Mouse (Mus musculus): Measurements from ENCODE around the gene Cntnap5b. TPM values are rescaled to one million over a fixed set of nuclear protein-coding genes. Genes with fewer than 3 reads are reported as not detected.
A peak's percentile ranks its signal among the peaks of the same experiment; 100 is the strongest.

Gene Cntnap5b
- polyA plus RNA-seq (2015; fragmentation: Nextera tagmentation; extraction: Ambion mirVana): not detected in 2 replicates

DNA sequence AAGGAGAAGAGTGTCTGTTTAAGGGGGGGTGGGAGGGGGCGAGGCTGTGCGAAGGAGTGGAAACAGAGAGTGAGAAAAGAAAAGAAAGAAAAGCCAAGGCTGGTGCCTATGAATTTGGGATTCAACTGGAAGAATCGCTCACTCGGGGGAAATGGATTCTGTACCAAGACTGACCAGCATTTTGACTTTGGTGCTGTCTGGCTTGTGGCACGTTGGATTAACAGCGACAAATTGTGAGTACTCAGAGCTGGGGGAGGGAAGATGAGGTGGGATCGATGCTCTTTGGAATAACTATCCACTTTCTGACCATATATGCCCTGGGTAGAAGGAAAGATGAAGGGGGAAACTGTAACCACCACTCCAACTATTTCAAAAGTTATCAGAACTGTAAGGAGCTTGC is at the start of gene Cntnap5b:
Cntnap5b (plus strand) TSS at position 152 of the 400 bp plus-strand sequence.
- no peak for ATAC-seq
- Histone ChIP-seq H3K27me3 (replicated peaks; ENCODE audit: control insufficient read depth, insufficient read depth, low read length) (no peaks in the 10 kb centered on the region), H3K4me2 (replicated peaks; ENCODE audit: low read depth) (0 out of 2 replicates have a peak within 1 kb of the TSS, but pooled peaks have one; percentile 9), H3K36me3 (ENCODE audit: control insufficient read depth, insufficient read depth) (no peaks in the 10 kb centered on the region), H3K27ac (ENCODE audit: low read depth, low read length) (no peak within 1 kb of the TSS), H3K4me3 (ENCODE audit: low read depth, low read length) (no peak within 1 kb of the TSS), H3K4me1 (replicated peaks; ENCODE audit: control insufficient read depth, insufficient read depth, low read length) (no peaks in the 10 kb centered on the region), H3K9ac (ENCODE audit: low read depth, low read length) (no peak within 1 kb of the TSS), H3K9me3 (ENCODE audit: control insufficient read depth) (no peaks in the 10 kb centered on the region)
- 29% methylated on average over 7 of the region's 7 CpGs for WGBS
- TF ChIP-seq CTCF (IDR thresholded peaks at IDR 0.05; ENCODE audit: low read depth): no peak

DNA sequence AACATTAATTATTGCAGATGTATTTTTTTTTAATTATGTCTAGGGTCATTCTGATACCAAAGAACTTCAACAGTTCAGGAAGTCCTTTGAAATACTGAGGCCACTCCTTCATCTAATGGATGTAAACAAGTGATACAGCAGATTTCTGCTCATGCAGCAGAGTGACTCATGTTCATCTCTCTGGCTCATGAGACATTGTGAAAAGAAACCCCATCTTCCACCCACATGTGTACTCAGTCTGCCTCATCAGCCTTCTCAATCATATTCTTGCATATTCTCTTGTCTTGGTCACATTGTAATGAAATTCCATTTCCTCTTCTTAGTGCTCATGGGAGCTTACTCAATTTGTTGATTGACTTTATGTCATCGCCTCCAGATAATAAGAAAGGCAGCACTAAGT is 12.6 kb upstream of the Cntnap5b start:
- Histone ChIP-seq H3K9me3 (ENCODE audit: control insufficient read depth) (no peaks in the 10 kb centered on the region), H3K27ac (ENCODE audit: low read depth, low read length) (no peak overlapping the region), H3K4me2 (replicated peaks; ENCODE audit: low read depth) (no peak overlapping the region), H3K36me3 (ENCODE audit: control insufficient read depth, insufficient read depth) (no peaks in the 10 kb centered on the region), H3K27me3 (replicated peaks; ENCODE audit: control insufficient read depth, insufficient read depth, low read length) (no peaks in the 10 kb centered on the region), H3K9ac (ENCODE audit: low read depth, low read length) (no peak overlapping the region), H3K4me3 (ENCODE audit: low read depth, low read length) (no peak overlapping the region), H3K4me1 (replicated peaks; ENCODE audit: control insufficient read depth, insufficient read depth, low read length) (no peaks in the 10 kb centered on the region)
- ATAC-seq: no peak
- WGBS: 93% methylated on average over 1 of the region's 1 CpGs
- no peak for TF ChIP-seq CTCF (IDR thresholded peaks at IDR 0.05; ENCODE audit: low read depth)

DNA sequence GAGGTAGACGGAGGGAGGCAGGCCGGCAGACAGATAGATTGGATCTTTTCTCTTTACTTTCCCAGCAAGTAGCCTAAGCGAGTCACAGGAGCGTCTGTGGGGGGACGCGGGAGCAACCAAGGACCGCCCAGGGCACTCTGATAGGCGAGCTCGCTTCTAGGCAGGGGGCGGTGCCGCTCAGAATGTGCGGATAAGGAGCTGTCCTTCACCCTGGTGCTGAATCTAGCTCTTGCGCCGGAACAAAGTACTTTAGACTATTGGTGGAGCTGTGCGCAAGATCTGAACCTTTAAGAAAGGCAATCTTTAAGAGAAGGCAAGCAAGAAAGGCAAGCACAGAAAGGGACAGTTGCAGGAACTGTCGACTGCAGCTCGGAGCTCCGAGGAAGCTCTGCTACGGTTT is 382 bp upstream of the Cntnap5b start:
- ATAC-seq: no peak
- 3% methylated on average over 19 of the region's 19 CpGs for WGBS

DNA sequence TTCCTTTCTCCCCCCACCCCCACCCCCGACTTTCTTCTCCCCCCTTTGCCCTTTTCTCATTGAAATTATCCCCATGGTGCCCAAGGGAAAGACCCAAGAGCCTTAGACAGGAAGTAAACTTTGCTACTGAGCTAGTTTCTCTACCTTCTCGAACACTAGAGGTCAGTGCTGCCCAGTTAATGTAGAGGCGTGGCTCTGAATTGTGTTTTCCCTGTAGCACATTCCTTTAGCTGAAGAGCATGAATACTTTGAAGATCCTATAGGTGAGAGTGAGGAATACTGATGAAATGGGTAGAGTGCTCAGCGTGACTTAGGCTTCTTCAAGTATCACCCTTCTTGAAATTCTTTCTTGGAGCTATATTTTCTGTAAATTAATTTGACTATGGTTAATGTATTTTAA is 1.6 kb downstream of the Cntnap5b start:
- Histone ChIP-seq H3K4me2 (replicated peaks; ENCODE audit: low read depth) (no peak overlapping the region), H3K4me1 (replicated peaks; ENCODE audit: control insufficient read depth, insufficient read depth, low read length) (no peaks in the 10 kb centered on the region), H3K9ac (ENCODE audit: low read depth, low read length) (no peak overlapping the region), H3K36me3 (ENCODE audit: control insufficient read depth, insufficient read depth) (no peaks in the 10 kb centered on the region), H3K4me3 (ENCODE audit: low read depth, low read length) (no peak overlapping the region), H3K27ac (ENCODE audit: low read depth, low read length) (no peak overlapping the region), H3K9me3 (ENCODE audit: control insufficient read depth) (no peaks in the 10 kb centered on the region), H3K27me3 (replicated peaks; ENCODE audit: control insufficient read depth, insufficient read depth, low read length) (no peaks in the 10 kb centered on the region)
- ATAC-seq: no peak
- TF ChIP-seq CTCF (IDR thresholded peaks at IDR 0.05; ENCODE audit: low read depth): peak; percentile 58
- WGBS: 5% methylated on average over 4 of the region's 4 CpGs

More for the DNA sequence above, 382 bp upstream of the Cntnap5b start:
- Histone ChIP-seq H3K9me3 (ENCODE audit: control insufficient read depth) (no peaks in the 10 kb centered on the region), H3K36me3 (ENCODE audit: control insufficient read depth, insufficient read depth) (no peaks in the 10 kb centered on the region), H3K4me2 (replicated peaks; ENCODE audit: low read depth) (0 out of 2 replicates have a peak overlapping the region, but pooled peaks have one; percentile 9), H3K4me1 (replicated peaks; ENCODE audit: control insufficient read depth, insufficient read depth, low read length) (no peaks in the 10 kb centered on the region), H3K4me3 (ENCODE audit: low read depth, low read length) (no peak overlapping the region), H3K27me3 (replicated peaks; ENCODE audit: control insufficient read depth, insufficient read depth, low read length) (no peaks in the 10 kb centered on the region), H3K9ac (ENCODE audit: low read depth, low read length) (no peak overlapping the region), H3K27ac (ENCODE audit: low read depth, low read length) (no peak overlapping the region)
- peak; percentile 39; the same call in 1 of the 2 replicates for TF ChIP-seq CTCF (IDR thresholded peaks at IDR 0.05; ENCODE audit: low read depth)

DNA sequence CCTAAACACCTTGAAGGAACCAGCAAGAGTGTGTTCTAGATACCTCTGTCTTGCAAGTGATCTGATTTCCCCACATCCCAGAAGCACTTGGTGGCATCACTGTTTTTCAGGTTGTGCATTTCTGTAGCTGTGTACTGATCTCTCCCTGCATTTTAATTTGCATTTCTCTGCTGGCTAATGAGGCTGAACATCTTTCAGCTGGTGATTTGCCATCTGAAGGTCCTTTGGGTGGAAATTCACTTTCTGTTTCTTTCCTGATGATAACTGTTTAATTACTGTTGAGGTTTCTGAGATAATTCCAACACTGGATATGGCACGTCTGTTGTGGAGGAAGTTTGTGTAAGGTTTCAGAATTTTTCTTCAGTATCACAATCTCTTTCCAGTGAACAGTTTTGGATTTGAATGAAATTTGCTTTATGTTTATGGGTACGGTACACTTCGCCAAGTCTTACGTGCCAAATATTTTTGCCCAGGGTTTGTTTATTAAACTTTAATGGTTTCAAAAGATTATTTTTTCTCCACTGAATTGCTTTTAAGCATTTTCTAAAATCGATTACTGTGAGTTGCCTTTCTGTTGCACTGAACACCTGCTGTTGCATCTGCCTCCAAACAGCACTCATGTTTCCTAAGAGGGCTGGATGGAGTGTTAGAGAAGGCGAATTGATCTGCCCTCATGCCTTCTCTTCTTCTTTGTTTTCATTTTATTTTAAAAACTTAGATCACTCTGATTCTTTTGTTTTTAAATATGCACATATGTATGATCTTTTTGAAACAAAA is 41.0 kb downstream of the Cntnap5b start:
- Histone ChIP-seq H3K4me3 (ENCODE audit: low read depth, low read length) (no peak overlapping the region), H3K9me3 (ENCODE audit: control insufficient read depth) (no peaks in the 10 kb centered on the region), H3K27me3 (replicated peaks; ENCODE audit: control insufficient read depth, insufficient read depth, low read length) (no peaks in the 10 kb centered on the region), H3K9ac (ENCODE audit: low read depth, low read length) (no peak overlapping the region), H3K36me3 (ENCODE audit: control insufficient read depth, insufficient read depth) (no peaks in the 10 kb centered on the region), H3K4me1 (replicated peaks; ENCODE audit: control insufficient read depth, insufficient read depth, low read length) (no peaks in the 10 kb centered on the region), H3K27ac (ENCODE audit: low read depth, low read length) (no peak overlapping the region), H3K4me2 (replicated peaks; ENCODE audit: low read depth) (no peak overlapping the region)
- no peak for ATAC-seq
- WGBS: 80% methylated on average over 6 of the region's 6 CpGs
- no peak for TF ChIP-seq CTCF (IDR thresholded peaks at IDR 0.05; ENCODE audit: low read depth)

DNA sequence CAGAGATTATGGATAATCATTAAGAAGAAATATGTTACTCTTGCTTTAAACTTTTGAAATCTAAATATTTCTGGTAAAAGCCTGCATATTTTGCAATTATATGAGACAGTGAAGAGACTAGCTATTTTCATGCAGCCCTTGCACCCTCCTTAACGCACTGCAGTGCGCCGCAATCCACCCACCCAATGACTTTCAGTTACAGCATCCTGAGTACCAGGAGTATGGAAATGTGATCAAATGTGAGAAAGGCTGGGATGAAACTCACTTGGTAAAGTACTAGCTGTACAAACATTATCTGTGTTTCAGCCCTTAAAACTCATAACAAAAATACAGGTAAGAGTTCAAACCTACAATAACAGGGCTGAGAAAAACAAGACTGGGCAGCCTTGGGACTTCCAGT is 99.8 kb downstream of the Cntnap5b start:
- H3K27me3 ChIP-seq (replicated peaks; ENCODE audit: control insufficient read depth, insufficient read depth, low read length): no peaks in the 10 kb centered on the region
- H3K4me1 ChIP-seq (replicated peaks; ENCODE audit: control insufficient read depth, insufficient read depth, low read length): no peaks in the 10 kb centered on the region
- H3K4me2 ChIP-seq (replicated peaks; ENCODE audit: low read depth): no peak overlapping the region
- no peak for ATAC-seq
- no peaks in the 10 kb centered on the region for H3K9me3 ChIP-seq (ENCODE audit: control insufficient read depth)
- H3K27ac ChIP-seq (ENCODE audit: low read depth, low read length): no peak overlapping the region
- WGBS: 93% methylated on average over 3 of the region's 3 CpGs
- no peak for TF ChIP-seq CTCF (IDR thresholded peaks at IDR 0.05; ENCODE audit: low read depth)
- no peaks in the 10 kb centered on the region for H3K36me3 ChIP-seq (ENCODE audit: control insufficient read depth, insufficient read depth)
- no peak overlapping the region for H3K9ac ChIP-seq (ENCODE audit: low read depth, low read length)
- no peak overlapping the region for H3K4me3 ChIP-seq (ENCODE audit: low read depth, low read length)
